Mouse (Mus musculus) bone marrow macrophage, adult 2 months (primary cell): ENCODE data around the gene Lgi4.

Experiments used
- CTCF ChIP-seq: IDR thresholded peaks from 2 replicates; pipeline ENCODE4 v1.5.1; 2012; ENCODE audit warnings: low read depth, mild to moderate bottlenecking, low read length, moderate library complexity
- POLR2A ChIP-seq: IDR thresholded peaks from 2 replicates; pipeline ENCODE4 v1.6.1; 2012; ENCODE audit warnings: mild to moderate bottlenecking, low read depth, low read length, borderline replicate concordance

DNA sequence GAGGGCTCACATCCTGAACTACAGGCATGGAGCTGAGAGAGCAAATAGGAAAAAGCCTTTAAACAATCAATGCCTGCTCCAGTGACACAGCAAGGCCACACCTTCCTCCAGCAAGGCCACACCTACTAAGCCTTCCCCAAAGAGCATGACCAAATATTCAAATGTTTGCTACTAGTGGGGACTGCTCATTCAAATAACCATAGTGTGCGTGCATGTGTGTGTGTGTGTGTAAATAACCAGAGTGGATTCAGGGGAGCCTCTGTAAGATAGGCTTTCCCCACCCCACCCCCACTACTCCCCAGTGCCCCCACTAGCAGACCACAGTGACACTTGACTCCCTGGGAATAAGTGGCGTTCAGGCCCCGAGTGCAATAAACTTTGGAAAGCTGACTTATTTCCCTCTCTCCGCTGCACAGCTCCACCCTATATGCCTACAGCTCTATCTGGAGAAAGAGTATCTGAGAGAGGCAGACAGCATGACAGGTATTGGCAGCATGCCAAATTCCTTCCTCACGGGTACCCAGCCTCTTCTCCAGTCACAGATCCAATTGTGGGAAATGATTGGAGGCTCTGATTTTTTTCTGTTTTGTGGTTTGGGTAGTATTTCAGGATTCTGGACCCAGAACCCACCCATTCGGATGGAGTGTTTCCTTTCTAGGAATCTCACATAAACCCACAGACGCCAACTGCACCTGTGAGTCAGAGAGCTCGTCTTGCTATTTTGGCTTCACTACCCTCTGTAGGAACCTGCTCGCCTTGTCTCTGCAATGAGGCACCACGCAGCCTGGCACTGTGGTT is 41.8 kb upstream of the Lgi4 start:
- TF ChIP-seq CTCF = no peak
- no peak for TF ChIP-seq POLR2A
